11 mouse cellular contexts compared by ENCODE assay signal in genomic region chr14:121356336-121356862, GRCm38 (mm10). TPM values are rescaled to one million over a fixed set of nuclear protein-coding genes. Genes with fewer than 3 reads are reported as not detected.
A peak's percentile ranks its signal among the peaks of the same experiment; 100 is the strongest.
DNase-seq lines count a peak whose midpoint lies in the region; ATAC-seq and TF ChIP-seq lines count a peak whose summit lies in the region.
"Had no signal": no experiment of that assay in that cellular context is flagged by ENCODE, and none has a peak within 500 bp of the region (broad histone marks: within the 10 kb centered on the region; RNA-seq: fewer than 3 reads in every experiment).

No protein-coding gene starts in this region.

- no peak; the same call in 1 of the 2 replicates for ATAC-seq in embryonic facial prominence, embryonic 13.5 days (ENCODE audit: insufficient number of reproducible peaks, insufficient read depth, low FRiP score, low TSS enrichment, low read depth)
- ATAC-seq in kidney, embryonic 15.5 days (replicated peaks; ENCODE audit: low FRiP score): no peak
- 0 out of 2 replicates have a peak, but pooled peaks have one; percentile 2 for ATAC-seq in liver, embryonic 16.5 days (ENCODE audit: low read depth)

- peak overlapping the region; percentile 39; the same call in 1 of the 2 replicates for H3K27ac ChIP-seq in embryonic facial prominence, embryonic 13.5 days
- no peak overlapping the region for H3K27ac ChIP-seq in embryonic facial prominence, embryonic 10.5 days (replicated peaks)
- peak overlapping the region; percentile 4; the same call in 1 of the 2 replicates for H3K27ac ChIP-seq in kidney, embryonic 15.5 days
- H3K27ac ChIP-seq in liver, embryonic 16.5 days (ENCODE audit: low read length): peak overlapping the region; percentile 92
- H3K27ac ChIP-seq: hindbrain, embryonic 15.5 days had no signal

- no peak for DNase-seq in embryonic facial prominence, embryonic 10.5 days (ENCODE audit: low spot score)
- no peak for DNase-seq in kidney, postnatal 10 days
- peak; percentile 37 for DNase-seq in brain, embryonic 14.5 days (ENCODE audit: low read depth)
- no peak for DNase-seq in adrenal gland, adult 8-10 months
- DNase-seq in right cerebral cortex, postnatal 36 days (ENCODE audit: low spot score in 2 of 2): no peak
- DNase-seq: lung, postnatal 4 days; thymus, adult 18-20 months had no signal

- H3K27me3 ChIP-seq in embryonic facial prominence, embryonic 13.5 days: no peaks in the 10 kb centered on the region
- H3K27me3 ChIP-seq in embryonic facial prominence, embryonic 10.5 days (replicated peaks; ENCODE audit: low read depth, poor library complexity, severe bottlenecking): no peaks in the 10 kb centered on the region
- H3K27me3 ChIP-seq in kidney, embryonic 15.5 days: no peaks in the 10 kb centered on the region
- no peaks in the 10 kb centered on the region for H3K27me3 ChIP-seq in liver, embryonic 16.5 days (ENCODE audit: control insufficient read depth, insufficient read depth, low read depth, low read length)
- H3K27me3 ChIP-seq: hindbrain, embryonic 15.5 days had no signal

- H3K9me3 ChIP-seq in embryonic facial prominence, embryonic 13.5 days: no peaks in the 10 kb centered on the region
- no peaks in the 10 kb centered on the region for H3K9me3 ChIP-seq in embryonic facial prominence, embryonic 10.5 days
- no peaks in the 10 kb centered on the region for H3K9me3 ChIP-seq in kidney, embryonic 15.5 days (replicated peaks)
- no peaks in the 10 kb centered on the region for H3K9me3 ChIP-seq in liver, embryonic 16.5 days (replicated peaks; ENCODE audit: control insufficient read depth, low read length)
- H3K9me3 ChIP-seq: hindbrain, embryonic 15.5 days had no signal

- no peak overlapping the region for H3K9ac ChIP-seq in embryonic facial prominence, embryonic 13.5 days
- H3K9ac ChIP-seq in kidney, embryonic 15.5 days: no peak overlapping the region
- peak overlapping the region; percentile 5 for H3K9ac ChIP-seq in liver, embryonic 16.5 days (ENCODE audit: low read depth, low read length)
- H3K9ac ChIP-seq: hindbrain, embryonic 15.5 days had no signal

- H3K4me2 ChIP-seq in embryonic facial prominence, embryonic 13.5 days: no peak overlapping the region
- H3K4me2 ChIP-seq in kidney, embryonic 15.5 days: no peak overlapping the region
- peak overlapping the region; percentile 42 for H3K4me2 ChIP-seq in liver, embryonic 16.5 days (ENCODE audit: low read depth, low read length)
- H3K4me2 ChIP-seq: hindbrain, embryonic 15.5 days had no signal

- peaks cover 70% of the 10 kb centered on the region for H3K4me1 ChIP-seq in embryonic facial prominence, embryonic 13.5 days
- peaks cover 64% of the 10 kb centered on the region for H3K4me1 ChIP-seq in embryonic facial prominence, embryonic 10.5 days
- peaks cover 87% of the 10 kb centered on the region for H3K4me1 ChIP-seq in kidney, embryonic 15.5 days
- H3K4me1 ChIP-seq in liver, embryonic 16.5 days (ENCODE audit: control insufficient read depth, low read depth, low read length): peaks cover 96% of the 10 kb centered on the region

- H3K4me3 ChIP-seq in embryonic facial prominence, embryonic 13.5 days: no peak overlapping the region
- no peak overlapping the region for H3K4me3 ChIP-seq in embryonic facial prominence, embryonic 10.5 days
- H3K4me3 ChIP-seq in kidney, embryonic 15.5 days (replicated peaks): no peak overlapping the region
- H3K4me3 ChIP-seq in liver, embryonic 16.5 days (ENCODE audit: low read depth, low read length): no peak overlapping the region
- H3K4me3 ChIP-seq: hindbrain, embryonic 15.5 days had no signal

- H3K36me3 ChIP-seq in embryonic facial prominence, embryonic 13.5 days: 0 out of 2 replicates have a peak, but pooled peaks cover 2% of the 10 kb centered on the region
- peaks cover 14% of the 10 kb centered on the region for H3K36me3 ChIP-seq in embryonic facial prominence, embryonic 10.5 days (replicated peaks)
- H3K36me3 ChIP-seq in kidney, embryonic 15.5 days: 0 out of 2 replicates have a peak, but pooled peaks cover under 1% of the 10 kb centered on the region
- no peaks in the 10 kb centered on the region for H3K36me3 ChIP-seq in liver, embryonic 16.5 days (ENCODE audit: control insufficient read depth, insufficient read depth)
- H3K36me3 ChIP-seq: hindbrain, embryonic 15.5 days had no signal

- 76% methylated on average over 8 of the region's 8 CpGs for WGBS in embryonic facial prominence, embryonic 13.5 days
- 89% methylated on average over 8 of the region's 8 CpGs for WGBS in embryonic facial prominence, embryonic 10.5 days
- 55% methylated on average over 8 of the region's 8 CpGs for whole genome bisulfite sequencing in kidney, embryonic 15.5 days
- WGBS in liver, embryonic 16.5 days (ENCODE audit: insufficient replicate concordance): 39% methylated on average over 8 of the region's 8 CpGs

- TF ChIP-seq POLR2A in brain, embryonic 14.5 days (IDR thresholded peaks at IDR 0.05; ENCODE audit: borderline replicate concordance, extremely low read depth, insufficient read depth, insufficient read length, poor library complexity, severe bottlenecking): no peak

- TF ChIP-seq CTCF in brain, embryonic 14.5 days (IDR thresholded peaks at IDR 0.05; ENCODE audit: borderline replicate concordance, extremely low read depth, insufficient read depth, insufficient read length): no peak

RNA-seq across cellular contexts. Expression of gene Stk24, which starts 23.4 kb away (rescaled TPM):
- 39.0 and 41.2 TPM in 2 replicates for polyA plus RNA-seq in embryonic facial prominence, embryonic 13.5 days (2015; fragmentation: Nextera tagmentation; extraction: Ambion mirVana)
- 39.9 and 43.0 TPM in 2 replicates for polyA plus RNA-seq in embryonic facial prominence, embryonic 10.5 days (2016; fragmentation: Nextera tagmentation; extraction: Ambion mirVana)
- 37.9 and 39.3 TPM in 2 replicates for polyA plus RNA-seq in kidney, embryonic 15.5 days (2015; fragmentation: Nextera tagmentation; extraction: Ambion mirVana)
- polyA plus RNA-seq in brain, embryonic 14.5 days (2012; rRNA removed): 26.2 and 29.7 TPM in 2 replicates
- polyA plus RNA-seq in liver, embryonic 16.5 days (2015; fragmentation: Nextera tagmentation; extraction: Ambion mirVana): 24.3 and 26.1 TPM in 2 replicates
- 100 to 1,000 TPM; 100 to 130 (median 118) TPM for total RNA-seq in adrenal gland, adult 8-10 months (2022)
